Mouse (Mus musculus) testis, postnatal 10 days (tissue): ENCODE results near the gene Dennd2c.
"Not testable (repeated sequence)": the region's sequence is repeated elsewhere in the genome, so short reads cannot be mapped to it uniquely, and the experiment has no call there.

ENCODE experiments used
- DNase-seq: peaks from one replicate; pipeline ENCODE4 v3.0.0; 2021; ENCODE audit warnings: low spot score

The Dennd2c gene

GRCm38 (mm10) chr3:103169771-103170170 is 67.4 kb downstream of the Dennd2c start:
- DNase-seq = peak; percentile 91

GRCm38 (mm10) chr3:103171505-103172267 is 69.3 kb downstream of the Dennd2c start, which contains the start of gene Bcas2:
Bcas2 (plus strand) TSS chr3:103171655.
- peak; percentile 99 for DNase-seq

DNA sequence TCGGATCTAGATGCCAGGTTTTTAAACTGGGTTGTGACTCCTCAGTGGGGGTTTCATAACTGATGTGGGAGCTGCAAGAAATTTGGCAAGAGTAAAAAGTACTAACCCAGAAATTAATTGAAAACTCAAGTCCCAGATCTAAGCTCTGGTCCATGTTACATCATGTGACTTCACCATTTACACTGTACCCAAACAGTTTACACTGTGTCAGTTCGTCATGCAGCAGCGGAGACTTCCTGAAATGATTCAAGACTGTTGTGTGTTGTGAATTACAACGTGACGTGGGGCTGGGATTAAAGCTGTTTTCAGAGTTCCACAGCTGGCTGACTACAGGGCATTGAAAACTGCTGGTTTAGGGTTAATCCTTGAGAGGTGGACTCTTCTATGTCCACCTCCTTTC is 70.2 kb downstream of the Dennd2c start:
- DNase-seq = no peak

GRCm38 (mm10) chr3:103176740-103177139 is 74.3 kb downstream of the Dennd2c start:
- DNase-seq = no peak

GRCm38 (mm10) chr3:103179527-103179926 is 77.1 kb downstream of the Dennd2c start:
- no peak for DNase-seq

- no peak for DNase-seq
These were observed 78.8 kb downstream of the Dennd2c start for GRCm38 (mm10) chr3:103181171-103181570.

DNA sequence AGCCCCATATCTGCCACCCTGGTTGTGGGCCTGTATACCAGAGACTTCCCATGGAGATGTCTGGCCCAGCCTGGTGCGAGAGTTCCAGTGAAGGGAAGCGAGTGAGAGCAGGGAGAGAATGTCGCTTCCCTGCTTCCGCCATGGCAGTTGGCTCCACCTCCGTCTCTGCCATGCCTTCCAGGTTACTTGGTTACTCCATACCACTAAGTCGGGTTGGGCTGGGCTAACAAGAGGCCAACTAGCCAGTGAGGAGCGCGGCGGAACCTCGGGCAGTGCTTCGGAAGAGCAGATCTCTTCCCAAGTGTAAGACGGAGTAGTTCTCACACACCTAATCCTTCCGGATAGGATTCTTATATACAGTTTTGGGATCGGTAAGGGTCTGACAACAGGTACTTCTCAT is 80.4 kb downstream of the Dennd2c start:
- DNase-seq = no peak

DNA sequence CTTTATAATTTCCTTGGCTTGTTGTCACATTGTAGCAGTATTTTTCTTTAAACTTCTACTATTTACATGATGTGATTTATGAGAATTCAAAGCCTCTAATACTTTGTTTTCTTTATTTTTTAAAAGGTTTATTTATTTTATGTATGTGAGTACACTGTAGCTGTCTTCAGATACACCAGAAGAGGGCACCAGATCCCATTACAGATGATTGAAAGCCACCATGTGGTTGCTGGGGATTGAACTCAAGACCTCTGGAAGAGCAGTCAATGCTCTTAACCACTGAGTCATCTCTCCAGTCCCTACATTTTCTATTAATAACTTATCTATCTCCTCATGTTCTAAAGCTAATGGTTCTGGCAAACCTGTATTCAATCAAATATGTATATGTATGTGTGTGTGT is 82.1 kb downstream of the Dennd2c start:
- DNase-seq = not testable (repeated sequence)

DNA sequence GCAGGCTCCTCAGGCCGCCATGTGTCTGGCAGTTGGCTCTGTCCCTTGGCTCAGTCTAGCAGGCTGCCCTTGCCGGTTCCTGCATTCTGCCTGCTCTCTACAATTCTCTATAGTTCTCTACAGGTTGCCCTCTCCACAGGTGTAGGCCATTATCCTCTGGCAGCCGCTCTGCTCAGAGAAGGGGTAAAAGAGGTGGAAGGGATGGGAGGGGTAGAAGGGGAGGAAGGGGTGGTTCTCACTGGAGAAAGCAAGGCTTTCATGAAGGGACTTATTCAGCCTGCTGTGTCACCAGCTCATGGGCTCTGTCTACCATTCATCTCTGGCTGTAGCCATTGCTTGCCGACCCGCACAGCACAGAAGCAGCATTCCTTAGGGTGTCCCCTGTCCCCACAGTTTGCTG is 86.0 kb downstream of the Dennd2c start:
- no peak for DNase-seq

- no peak for DNase-seq
These were observed 86.5 kb downstream of the Dennd2c start for GRCm38 (mm10) chr3:103188856-103189255.

GRCm38 (mm10) chr3:103192161-103192560 is 89.8 kb downstream of the Dennd2c start:
- no peak for DNase-seq

- no peak for DNase-seq
These were observed 90.8 kb downstream of the Dennd2c start for GRCm38 (mm10) chr3:103193186-103193585.

DNA sequence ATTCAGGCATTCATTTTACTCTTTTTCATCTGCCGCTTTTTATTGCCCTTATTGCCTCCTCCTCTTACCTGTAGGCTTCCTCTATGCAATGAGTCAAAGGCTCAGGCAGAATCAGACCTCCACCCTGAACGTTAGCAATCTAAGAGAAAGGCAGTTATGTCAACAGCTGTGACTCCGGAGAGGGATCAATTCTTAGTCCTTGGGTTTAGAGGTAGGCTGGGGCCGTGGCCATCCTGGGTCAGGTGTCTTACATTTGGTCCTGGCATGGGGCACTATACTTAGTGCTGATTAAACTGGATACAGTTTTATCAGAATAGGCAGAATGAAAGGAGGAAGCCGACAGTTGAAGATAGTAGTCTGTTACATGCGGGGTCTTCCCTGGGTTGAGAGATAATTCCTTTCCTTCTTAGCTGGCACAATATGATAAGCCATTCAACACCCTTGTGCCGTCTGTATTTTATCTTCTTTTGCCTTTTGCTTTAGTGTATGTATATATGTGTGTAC is 94.0 kb downstream of the Dennd2c start:
- no peak for DNase-seq

DNA sequence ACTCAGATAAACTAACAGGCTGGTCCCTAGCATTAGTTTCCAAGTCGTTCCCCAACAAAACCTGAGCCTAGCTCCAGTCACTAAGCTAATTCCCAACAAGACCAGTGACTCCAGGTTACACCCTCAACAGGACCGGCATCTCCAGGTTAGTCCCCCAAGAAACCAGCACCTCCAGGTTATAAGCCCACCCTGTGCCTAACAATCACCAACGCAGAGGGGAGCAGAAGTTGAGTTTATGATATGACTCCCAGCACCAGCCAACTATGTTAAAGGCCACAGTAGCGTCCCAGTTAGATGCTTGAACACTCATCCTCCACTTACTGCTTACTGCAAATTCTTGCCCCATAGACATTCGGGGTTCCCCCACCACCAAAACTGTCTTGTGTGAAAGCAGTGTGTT is 97.0 kb downstream of the Dennd2c start:
- no peak for DNase-seq

DNA sequence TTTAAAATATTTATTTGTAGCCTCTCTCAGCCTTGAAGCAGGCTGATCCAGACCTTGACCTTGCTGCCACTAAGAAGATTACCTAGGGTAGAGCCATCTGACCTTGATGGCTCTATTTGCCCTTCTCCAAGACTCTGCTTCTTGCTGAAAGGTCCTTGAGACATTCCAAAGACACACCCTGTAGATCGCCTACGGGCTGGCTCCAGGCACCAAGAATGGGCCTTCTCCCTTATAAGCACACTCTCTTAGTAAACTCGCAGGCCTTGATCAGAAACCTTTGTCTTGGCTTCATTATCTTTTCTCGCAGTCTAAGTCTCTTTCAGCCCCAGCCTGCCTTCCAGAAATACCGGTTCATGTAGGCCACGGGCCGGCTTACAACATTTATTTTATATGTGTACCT is 98.7 kb downstream of the Dennd2c start:
- DNase-seq = not testable (repeated sequence)

- DNase-seq = peak; percentile 8
These were observed 101.2 kb downstream of the Dennd2c start for GRCm38 (mm10) chr3:103203554-103203953.

DNA sequence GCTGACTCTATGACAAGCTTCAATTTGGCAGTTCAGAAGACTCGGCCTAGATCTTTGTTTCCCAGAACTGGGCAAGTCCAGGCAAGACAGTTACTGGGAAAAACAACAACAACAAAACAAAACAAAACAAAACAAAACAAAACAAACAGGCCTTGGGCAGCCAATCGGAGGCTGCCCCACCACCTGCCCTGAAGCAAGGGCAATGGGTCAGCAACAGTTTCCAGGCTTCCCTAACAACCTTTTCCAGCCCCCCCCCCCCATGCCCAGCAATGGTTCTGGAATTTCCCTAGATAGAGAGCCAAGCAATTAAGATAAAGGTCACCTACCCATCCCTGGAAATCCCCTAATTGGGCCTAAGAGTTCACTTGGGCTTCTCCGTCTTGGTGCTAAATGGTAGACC is 102.0 kb downstream of the Dennd2c start:
- no peak for DNase-seq

DNA sequence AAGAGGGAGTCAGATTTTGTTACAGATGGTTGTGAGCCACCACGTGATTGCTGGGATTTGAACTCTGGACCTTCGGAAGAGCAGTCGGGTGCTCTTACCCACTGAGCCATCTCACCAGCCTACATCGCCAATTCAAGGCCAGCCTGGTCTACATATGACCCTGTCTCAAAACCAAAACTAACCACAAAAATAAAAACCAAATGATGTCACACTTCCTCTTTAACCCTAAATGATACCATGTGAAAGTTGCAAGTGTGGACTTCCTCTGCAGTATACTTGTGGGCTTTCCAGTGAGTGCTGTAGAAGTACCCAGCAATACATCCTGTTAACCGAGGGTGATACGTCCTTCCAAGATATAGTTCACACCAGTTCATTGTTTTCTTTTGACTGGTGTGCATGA is 104.0 kb downstream of the Dennd2c start:
- no peak for DNase-seq

DNA sequence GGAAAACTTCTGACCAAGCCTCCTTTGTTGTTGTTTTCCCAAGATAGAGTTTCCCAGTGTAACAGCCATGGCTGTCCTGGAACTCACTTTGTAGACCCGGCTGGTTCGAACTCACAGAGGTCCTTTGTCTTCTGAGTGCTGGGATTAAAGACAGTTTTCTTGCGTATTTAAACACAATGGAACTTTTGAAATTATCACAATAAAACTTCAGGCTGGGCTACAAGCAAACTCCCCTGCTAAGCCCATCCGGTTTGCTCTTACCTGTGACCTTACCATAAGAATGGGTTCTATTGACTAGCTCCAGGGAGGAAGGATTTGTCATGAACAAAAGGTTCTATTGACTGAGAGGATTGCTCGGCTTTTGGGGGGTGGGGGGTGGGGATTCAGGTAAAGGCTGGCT is 105.3 kb downstream of the Dennd2c start:
- no peak for DNase-seq

- DNase-seq = no peak
These were observed 105.8 kb downstream of the Dennd2c start for GRCm38 (mm10) chr3:103208237-103208636.

DNA sequence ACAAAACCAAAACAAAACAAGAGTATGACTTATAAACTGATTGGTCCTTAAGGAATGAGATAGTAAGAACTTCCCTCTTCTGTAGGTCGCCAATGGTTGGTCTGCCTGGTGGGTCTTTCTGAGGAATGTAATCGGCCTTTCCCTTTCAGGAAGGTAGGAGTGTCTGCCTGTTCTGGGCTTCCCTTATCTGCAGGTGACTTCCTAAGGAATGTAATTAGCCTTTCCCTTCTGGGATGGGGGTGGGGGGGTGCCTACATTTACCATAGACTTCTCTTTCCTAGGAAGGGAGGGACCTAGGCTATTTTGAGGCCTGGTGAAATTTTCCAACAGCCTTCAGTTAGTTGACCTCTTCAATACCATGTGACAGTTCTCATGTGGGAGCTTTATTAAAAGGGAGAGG is 108.7 kb downstream of the Dennd2c start:
- DNase-seq = no peak

GRCm38 (mm10) chr3:103212142-103212541 is 109.7 kb downstream of the Dennd2c start:
- no peak for DNase-seq

- DNase-seq = no peak
These were observed 111.1 kb downstream of the Dennd2c start for GRCm38 (mm10) chr3:103213537-103213936.
